Mouse (Mus musculus): ENCODE data around the gene Lif.

GRCm38 (mm10) chr11:4209556-4209955 is 47.8 kb upstream of the Lif start:
- TF ChIP-seq POLR2A (IDR thresholded peaks at IDR 0.05; ENCODE audit: insufficient read depth, low read depth, low read length) (no peak), CTCF (IDR thresholded peaks at IDR 0.05; ENCODE audit: insufficient read depth, low read depth, low read length) (no peak)
